Mouse (Mus musculus): ENCODE data around the gene Ppp1r3d. TPM values are rescaled to one million over a fixed set of nuclear protein-coding genes. Genes with fewer than 3 reads are reported as not detected.
A peak's percentile ranks its signal among the peaks of the same experiment; 100 is the strongest.

Ppp1r3d gene
- polyA plus RNA-seq, 1 experiment from 2014 or later: 1.4 TPM

DNA sequence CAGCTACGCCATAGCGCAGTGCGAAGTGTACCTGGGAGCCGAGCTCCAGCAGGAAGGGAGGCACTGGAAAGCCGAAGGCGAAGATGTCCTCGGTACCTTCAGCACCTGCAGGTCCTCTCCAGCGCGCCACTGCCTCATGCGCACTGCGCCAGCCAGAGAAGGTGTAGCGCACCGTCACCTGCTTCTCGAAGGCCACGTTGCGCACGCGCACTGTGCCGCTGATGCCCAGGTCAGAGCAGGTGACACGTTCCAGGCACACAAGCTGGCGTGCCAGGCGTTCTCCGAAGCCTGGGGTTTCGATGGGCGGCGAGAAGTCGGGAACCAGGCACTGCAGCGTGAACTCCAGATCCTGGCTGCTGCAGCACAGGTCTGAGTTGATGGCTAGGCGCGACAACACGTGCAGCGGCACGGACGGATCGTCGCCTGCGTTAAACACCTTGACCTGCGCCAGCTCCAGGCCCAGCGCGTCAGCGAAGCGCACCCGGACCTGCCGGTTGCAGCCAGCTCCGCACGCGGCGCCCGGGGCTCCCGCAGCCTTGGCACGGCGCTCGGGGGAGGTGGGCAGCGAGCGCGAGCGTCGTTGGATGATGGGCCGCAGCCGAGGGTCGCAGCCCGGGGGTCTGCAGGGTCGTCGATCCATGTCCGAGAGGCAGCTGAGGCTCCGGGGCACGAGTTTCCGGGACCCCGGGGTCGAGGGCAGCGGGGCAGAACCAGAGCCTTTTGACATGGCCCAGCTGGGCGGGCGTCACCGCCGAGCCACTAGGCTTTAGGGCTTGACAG is 601 bp downstream of the Ppp1r3d start:
- Histone ChIP-seq H3K9ac (replicated peaks) (peak overlapping the region; percentile 59), H3K9me3 (no peaks in the 10 kb centered on the region; the same call in 1 of the 2 replicates), H3K27ac (replicated peaks) (no peak overlapping the region), H3K4me2 (replicated peaks) (peak overlapping the region; percentile 88), H3K36me3 (no peaks in the 10 kb centered on the region), H3K27me3 (peaks cover 50% of the 10 kb centered on the region), H3K4me3 (peak overlapping the region; percentile 56), H3K4me1 (peaks cover 15% of the 10 kb centered on the region)
- WGBS: 21% methylated on average over 60 of the region's 75 CpGs
- peak; percentile 24 for ATAC-seq (ENCODE audit: low FRiP score, low read depth)

DNA sequence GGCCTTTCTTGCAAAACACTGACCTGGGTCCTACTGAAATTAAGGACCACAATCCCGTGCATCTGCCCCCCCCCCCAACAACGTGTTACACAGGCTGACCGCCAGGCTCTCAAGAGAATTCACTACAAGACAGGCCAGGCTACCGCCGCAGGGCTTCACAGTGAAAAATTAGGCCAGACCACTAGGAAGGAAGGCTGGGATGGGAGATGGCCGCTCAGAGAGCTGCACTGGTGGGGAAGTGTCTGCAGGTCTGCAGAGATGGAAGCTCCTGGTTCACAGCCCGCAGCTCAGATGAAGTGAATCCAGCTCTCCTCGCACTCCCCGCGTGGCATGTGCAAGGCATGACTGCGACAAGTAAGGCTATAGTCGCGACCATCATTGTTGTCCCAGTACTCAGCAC is 1.2 kb downstream of the Ppp1r3d start:
- ATAC-seq (ENCODE audit: low FRiP score, low read depth): no peak; the same call in 1 of the 2 replicates
- H3K27ac ChIP-seq (replicated peaks): no peak overlapping the region
- peaks cover 50% of the 10 kb centered on the region for H3K27me3 ChIP-seq
- H3K36me3 ChIP-seq: no peaks in the 10 kb centered on the region
- H3K9me3 ChIP-seq: no peaks in the 10 kb centered on the region; the same call in 1 of the 2 replicates
- peak overlapping the region; percentile 88; the same call in 1 of the 2 replicates for H3K4me2 ChIP-seq (replicated peaks)
- H3K9ac ChIP-seq (replicated peaks): no peak overlapping the region
- H3K4me3 ChIP-seq: no peak overlapping the region
- H3K4me1 ChIP-seq: peaks cover 15% of the 10 kb centered on the region
- WGBS: 70% methylated on average over 13 of the region's 13 CpGs

DNA sequence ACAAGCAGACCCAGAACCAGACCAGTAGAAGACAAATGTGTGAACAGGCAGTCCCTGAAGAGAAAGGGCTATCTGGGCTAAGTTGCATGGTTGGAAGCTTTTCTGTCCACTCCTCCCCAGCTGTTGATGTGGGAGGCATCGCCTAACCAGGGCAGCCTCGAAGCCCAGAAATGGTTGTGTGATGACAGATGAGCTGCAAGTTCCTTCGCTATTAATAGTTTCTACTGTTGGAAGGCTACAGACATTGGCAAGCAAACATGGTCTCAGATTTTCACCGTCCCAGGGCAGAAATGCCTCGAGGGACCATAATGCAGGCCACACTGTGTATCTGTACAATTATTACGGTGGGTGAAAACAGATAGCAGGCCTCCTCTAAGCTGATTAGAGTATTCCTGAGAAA is 1.7 kb downstream of the Ppp1r3d start:
- Histone ChIP-seq H3K9me3 (no peaks in the 10 kb centered on the region; the same call in 1 of the 2 replicates), H3K36me3 (no peaks in the 10 kb centered on the region), H3K27me3 (peaks cover 50% of the 10 kb centered on the region), H3K4me2 (replicated peaks) (no peak overlapping the region), H3K9ac (replicated peaks) (no peak overlapping the region), H3K27ac (replicated peaks) (no peak overlapping the region), H3K4me3 (no peak overlapping the region), H3K4me1 (peaks cover 15% of the 10 kb centered on the region)
- ATAC-seq (ENCODE audit: low FRiP score, low read depth): no peak
- WGBS: 83% methylated on average over 6 of the region's 6 CpGs

DNA sequence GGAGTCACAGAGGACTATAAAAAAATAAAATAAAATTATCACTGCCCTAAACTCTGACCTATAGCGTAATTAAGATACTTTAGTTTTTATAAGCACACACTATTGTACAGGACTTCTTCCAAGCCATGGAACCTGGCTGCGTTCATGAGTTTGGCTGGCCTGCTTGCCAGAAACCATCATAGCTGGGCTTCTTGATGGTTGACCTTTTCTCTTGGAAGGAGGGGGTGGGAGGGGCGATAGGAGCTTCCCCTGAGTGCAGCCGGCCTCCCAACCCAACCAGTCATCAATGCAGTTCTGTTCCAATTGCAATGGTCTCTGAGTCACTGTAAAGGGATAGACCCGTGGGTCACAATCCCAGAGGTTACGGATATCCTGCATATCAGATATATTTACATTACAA is 4.0 kb downstream of the Ppp1r3d start:
- H3K9ac ChIP-seq (replicated peaks): no peak overlapping the region
- peaks cover 34% of the 10 kb centered on the region for H3K27me3 ChIP-seq
- WGBS: 79% methylated on average over 6 of the region's 6 CpGs
- H3K4me2 ChIP-seq (replicated peaks): no peak overlapping the region
- H3K9me3 ChIP-seq: peaks cover 3% of the 10 kb centered on the region; the same call in 1 of the 2 replicates
- H3K4me3 ChIP-seq: no peak overlapping the region
- no peak overlapping the region for H3K27ac ChIP-seq (replicated peaks)
- H3K36me3 ChIP-seq: no peaks in the 10 kb centered on the region
- peaks cover 15% of the 10 kb centered on the region for H3K4me1 ChIP-seq
- no peak for ATAC-seq (ENCODE audit: low FRiP score, low read depth)

DNA sequence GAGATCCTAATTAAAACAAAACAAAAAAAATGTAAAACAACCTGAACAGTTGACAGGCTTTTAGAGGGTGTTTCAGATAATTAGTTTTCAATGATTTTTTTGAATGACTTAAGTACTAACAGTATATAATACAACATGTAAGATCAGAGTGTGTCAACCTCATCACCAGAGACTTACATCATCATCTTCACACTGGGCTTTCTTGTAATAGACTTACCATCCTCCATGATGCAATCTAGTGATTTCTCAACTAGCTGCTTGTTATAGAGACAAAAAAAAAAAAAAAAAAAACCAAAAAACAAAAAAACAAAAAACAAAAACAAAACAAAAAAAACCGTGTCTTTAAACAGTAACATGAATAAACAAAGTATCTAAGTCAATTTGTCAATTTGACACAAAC is 5.2 kb downstream of the Ppp1r3d start:
- H3K36me3 ChIP-seq: no peaks in the 10 kb centered on the region
- peaks cover 24% of the 10 kb centered on the region for H3K27me3 ChIP-seq
- ATAC-seq (ENCODE audit: low FRiP score, low read depth): no peak
- H3K4me3 ChIP-seq: no peak overlapping the region
- H3K4me1 ChIP-seq: peaks cover 7% of the 10 kb centered on the region
- H3K27ac ChIP-seq (replicated peaks): no peak overlapping the region
- WGBS: 57% methylated on average over 1 of the region's 1 CpGs
- peaks cover 3% of the 10 kb centered on the region; the same call in 1 of the 2 replicates for H3K9me3 ChIP-seq
- no peak overlapping the region for H3K4me2 ChIP-seq (replicated peaks)
- no peak overlapping the region for H3K9ac ChIP-seq (replicated peaks)

DNA sequence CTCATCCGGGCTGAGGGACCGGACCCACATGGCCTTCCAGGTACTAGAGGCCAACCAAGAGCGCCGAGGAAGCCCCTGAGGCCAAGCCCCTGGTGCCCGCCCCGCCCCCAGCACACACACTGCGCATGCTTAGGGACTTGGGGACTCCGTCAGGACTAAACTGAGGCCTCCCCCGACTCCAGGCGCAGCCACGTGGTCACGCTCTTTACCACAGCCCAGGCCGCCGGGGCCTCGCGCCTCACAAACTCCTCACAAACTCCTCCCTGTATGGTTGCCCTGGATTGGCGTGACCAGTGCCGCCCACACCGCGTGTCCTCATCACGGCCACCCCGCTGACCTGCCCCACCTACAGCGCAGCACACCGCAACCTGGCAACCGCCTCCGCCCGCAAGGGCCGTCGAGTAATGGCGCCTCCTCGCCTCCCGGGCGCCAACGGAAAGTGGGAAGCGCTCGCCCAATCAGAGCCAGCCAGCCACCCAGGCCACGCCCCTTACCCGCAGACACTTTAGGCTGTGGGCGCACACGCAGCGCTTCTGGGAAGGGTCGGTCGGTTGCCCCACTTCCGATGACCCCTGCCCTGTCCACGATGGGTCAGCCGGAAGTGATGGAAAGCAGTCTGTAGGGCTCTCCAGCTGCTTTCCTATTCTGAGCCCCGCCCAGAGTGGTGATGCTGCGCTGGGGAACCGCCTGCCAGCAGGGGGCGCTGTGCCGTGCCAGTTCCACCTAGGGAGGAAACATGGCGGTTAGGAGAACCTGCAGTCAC is 7.0 kb downstream of the Ppp1r3d start, which contains the start of gene Sycp2:
Gene Sycp2, minus strand, starts transcription at position 633 of the 763 bp plus-strand sequence.
- peak; percentile 49 for ATAC-seq (ENCODE audit: low FRiP score, low read depth)
- H3K27me3 ChIP-seq: peaks cover 6% of the 10 kb centered on the region; the same call in 1 of the 2 replicates
- H3K4me2 ChIP-seq (replicated peaks): no peak within 1 kb of the TSS
- H3K36me3 ChIP-seq: no peaks in the 10 kb centered on the region
- no peaks in the 10 kb centered on the region for H3K4me1 ChIP-seq
- peaks cover 3% of the 10 kb centered on the region; the same call in 1 of the 2 replicates for H3K9me3 ChIP-seq
- H3K27ac ChIP-seq (replicated peaks): no peak within 1 kb of the TSS
- no peak within 1 kb of the TSS for H3K9ac ChIP-seq (replicated peaks)
- H3K4me3 ChIP-seq: no peak within 1 kb of the TSS
- 83% methylated on average over 51 of the region's 52 CpGs for WGBS

Other genes with a start within 250 kb of the Ppp1r3d start
- 0.07 and 0.17 TPM in 2 replicates for gene Sycp2, start 6.8 kb downstream of the Ppp1r3d start, polyA plus RNA-seq (2016; fragmentation: Nextera tagmentation; extraction: Ambion mirVana)
- gene Fam217b, start 52 bp upstream of the Ppp1r3d start, polyA plus RNA-seq (2016; fragmentation: Nextera tagmentation; extraction: Ambion mirVana): 2.0 and 2.6 TPM in 2 replicates
- gene Cdh26, start 16.1 kb upstream of the Ppp1r3d start, polyA plus RNA-seq (2016; fragmentation: Nextera tagmentation; extraction: Ambion mirVana): 0.18 TPM in 1 of 2 replicates, not detected in the other

All from midbrain, embryonic 12.5 days (tissue).